Mouse (Mus musculus): Measurements from ENCODE around the gene Rad23a. TPM values are rescaled to one million over a fixed set of nuclear protein-coding genes. Genes with fewer than 3 reads are reported as not detected.

Gene Rad23a
- total RNA-seq (2014; fragmentation: Nextera tagmentation) (41.8 TPM in 2 replicates), total RNA-seq (2017) (20.1 and 21.4 TPM in 2 replicates)

- peak; percentile 80 for ATAC-seq (replicated peaks; ENCODE audit: poor library complexity, severe bottlenecking)
Measured at GRCm38 (mm10) chr8:84840248-84840999, at the start of gene Rad23a. Gene Rad23a, minus strand, starts transcription at chr8:84840665.

DNA sequence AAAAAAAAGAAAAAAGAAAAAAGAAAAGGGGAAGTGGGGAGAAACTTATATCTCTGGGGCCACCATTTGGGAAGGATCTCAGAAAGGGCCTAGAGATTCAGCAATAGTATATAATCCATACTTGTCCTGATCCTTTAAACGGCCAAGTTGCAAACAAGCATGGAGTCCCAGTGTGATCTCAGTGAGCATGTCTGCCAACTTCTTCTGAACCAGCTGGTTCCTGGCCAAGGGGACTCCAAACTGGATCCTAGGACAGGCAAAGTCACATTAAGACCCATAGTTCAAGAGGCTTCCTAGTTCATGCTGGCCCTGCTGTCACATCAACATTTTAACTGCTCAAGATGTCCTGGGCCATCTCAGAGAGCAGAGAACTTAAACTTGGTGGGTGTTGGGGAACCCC is 48.7 kb upstream of the Rad23a start:
- no peak for ATAC-seq (replicated peaks; ENCODE audit: poor library complexity, severe bottlenecking)

- no peak for ATAC-seq (replicated peaks; ENCODE audit: poor library complexity, severe bottlenecking)
Measured at GRCm38 (mm10) chr8:84888280-84888679, 47.8 kb upstream of the Rad23a start.

DNA sequence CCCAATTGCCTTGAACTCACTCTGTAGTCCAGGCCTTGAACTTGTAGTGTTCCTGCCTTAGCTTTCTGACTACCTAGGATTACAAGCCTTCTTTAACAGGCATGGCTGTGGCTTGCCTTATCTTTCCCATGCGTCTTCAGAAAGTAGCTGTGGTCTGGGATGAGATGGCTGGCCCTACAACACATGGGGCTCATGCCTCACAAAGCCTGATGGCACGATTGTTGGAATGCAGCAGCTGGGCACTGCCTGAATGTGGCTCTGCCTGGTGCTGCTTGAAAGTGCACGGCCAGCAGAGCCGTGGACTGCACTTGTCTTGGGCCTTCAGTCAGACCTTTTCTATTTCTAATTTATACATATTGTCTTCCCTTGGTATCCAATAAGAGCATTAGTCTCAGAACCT is 44.3 kb upstream of the Rad23a start:
- no peak for ATAC-seq (replicated peaks; ENCODE audit: poor library complexity, severe bottlenecking)

- ATAC-seq (replicated peaks; ENCODE audit: poor library complexity, severe bottlenecking) = no peak
Measured at GRCm38 (mm10) chr8:84878915-84879314, 38.5 kb upstream of the Rad23a start.

DNA sequence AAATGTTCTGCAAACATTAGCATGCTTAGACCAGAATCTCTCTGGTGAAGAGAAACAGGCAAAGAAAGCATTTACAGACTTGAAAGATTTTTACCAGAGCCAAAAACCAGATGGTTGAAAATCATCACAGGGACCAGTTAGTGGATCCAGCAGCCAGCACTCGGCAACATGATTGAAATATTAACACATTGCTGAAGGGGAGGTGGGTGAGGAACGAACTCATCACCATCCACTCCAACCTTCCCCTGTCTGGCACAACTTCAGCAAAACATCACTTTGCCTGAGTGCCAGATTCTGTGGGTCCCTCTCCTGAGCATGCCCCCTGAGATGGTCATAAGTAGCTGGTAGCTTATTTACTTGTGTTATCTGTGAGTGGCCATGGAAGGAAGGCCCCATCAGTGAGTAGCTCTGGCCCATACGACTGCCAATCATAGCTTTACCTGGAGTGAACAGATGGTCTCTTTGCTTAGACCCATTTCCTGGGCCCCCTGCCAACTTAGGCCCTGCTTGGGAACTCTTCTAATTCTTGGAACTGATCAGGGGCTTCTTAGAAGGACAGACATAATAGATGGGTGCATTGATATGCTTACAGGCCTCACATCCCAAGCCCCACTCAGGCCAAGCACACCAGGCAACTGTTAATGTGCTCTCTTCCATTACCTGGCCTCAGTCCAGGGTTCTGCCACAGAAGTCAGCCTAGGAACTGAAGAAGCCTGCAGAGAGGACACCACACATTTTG is 37.0 kb upstream of the Rad23a start:
- no peak for ATAC-seq (replicated peaks; ENCODE audit: poor library complexity, severe bottlenecking)

DNA sequence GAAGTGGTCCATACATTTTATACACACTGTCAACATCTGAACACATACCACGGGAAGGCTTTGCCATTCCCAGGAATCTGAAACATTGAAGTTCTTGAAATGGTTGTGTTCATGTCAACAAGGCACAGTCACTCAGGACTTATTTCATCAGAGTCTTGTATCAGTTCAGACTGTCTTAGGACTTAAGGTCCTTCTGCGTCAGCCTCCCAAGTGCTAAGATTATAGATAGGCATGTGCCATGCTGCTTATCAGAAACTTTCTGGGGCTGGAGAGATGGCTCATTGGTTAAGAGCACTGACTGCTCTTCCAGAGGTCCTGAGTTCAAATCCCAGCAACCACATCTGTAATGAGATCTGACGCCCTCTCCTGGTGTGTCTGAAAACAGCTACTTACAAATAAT is 33.9 kb upstream of the Rad23a start:
- no peak for ATAC-seq (replicated peaks; ENCODE audit: poor library complexity, severe bottlenecking)

DNA sequence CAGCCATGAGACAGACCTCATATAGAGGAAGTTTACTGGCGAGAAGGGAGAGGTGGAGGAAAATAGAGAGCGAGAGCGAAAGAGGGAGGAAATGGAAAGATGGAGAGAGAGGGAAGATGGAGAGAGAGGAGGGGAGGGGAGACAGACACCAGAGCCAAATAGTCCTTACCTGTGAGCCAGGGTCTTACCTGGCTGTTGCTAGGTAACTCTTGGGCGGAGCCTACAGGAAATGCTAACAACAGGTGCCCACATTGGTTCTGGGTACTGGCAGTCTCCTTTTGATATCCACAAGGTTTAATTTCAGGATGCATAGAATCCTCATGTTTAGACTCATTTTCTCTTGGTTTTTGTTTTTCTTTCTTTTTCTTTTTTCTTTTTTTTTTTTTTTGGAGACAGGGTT is 32.6 kb upstream of the Rad23a start:
- no peak for ATAC-seq (replicated peaks; ENCODE audit: poor library complexity, severe bottlenecking)

DNA sequence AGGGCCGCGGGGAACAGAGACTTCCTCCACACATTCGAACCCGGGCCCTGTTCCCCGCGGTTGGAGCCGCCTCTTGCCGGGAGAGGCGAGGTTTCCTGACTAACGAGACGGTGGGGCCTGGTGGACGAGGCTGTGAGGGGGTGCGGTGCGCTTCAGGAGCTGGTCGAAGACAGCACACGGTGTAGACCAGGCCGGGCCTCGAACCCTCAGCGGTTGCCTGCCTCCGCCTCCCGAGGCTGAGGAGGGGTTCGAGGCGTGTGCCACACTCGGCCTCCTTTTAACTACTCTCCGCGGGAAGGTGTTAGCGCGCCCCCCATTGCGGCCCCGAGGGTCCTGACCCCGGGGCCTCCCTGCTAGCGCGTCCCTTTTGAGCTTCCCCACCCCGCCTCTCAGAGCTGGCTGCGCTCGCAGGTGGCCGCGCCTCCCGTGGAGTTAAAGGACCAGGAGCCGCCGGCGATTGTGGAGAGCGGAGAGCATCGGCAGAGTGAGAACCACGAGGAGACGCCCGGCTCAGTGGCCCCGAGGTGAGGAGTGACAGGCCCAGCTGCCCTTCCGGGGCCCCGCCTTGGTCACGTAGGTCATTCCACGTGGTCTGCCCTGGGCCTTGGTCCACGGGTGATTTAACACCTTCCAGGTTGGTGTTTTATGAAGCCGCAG is 32.0 kb upstream of the Rad23a start:
- peak; percentile 34 for ATAC-seq (replicated peaks; ENCODE audit: poor library complexity, severe bottlenecking)

DNA sequence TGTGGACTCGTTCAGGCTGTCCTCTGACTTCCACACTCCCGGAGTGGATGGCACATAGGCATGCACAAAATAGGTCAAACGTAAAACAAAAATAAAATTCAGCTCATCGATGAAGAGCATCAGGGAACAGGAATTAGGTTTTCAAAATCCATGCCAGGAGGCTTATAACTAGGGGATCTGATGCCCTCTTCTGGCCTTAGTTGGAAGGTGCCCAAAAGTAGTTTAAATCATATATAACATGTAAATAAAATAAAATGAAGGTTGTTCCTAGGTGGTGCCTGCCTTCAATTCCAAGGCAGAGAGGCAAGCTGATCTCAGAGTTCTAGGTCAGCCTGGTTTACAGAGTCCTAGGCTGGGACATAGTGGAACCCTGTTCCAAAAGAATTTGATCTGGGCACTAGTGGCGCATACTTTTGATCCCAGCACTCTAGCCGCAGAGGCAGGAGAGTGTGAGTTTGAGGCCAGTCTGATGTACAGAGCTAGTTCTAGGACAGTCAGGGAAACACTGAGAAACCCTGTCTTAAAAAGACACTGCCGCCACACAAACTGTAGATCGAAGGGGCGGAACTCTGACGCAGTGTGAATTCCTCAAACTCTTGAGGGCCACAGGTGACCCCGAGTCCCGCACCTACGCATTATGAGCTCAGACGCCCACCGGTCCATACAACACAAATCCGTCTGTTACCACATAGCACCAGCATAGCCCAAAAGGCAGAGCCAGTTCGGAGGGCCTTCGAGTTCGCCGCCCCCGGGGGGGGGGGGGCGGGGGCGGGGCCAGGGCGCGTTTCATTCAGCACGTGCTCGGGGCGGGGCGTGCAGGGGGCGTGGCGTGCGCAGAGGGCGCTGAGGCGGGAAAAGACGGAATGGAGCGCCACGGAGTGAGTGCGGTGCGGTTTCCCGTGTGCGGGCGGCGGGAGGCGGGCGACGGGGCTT is 31.2 kb upstream of the Rad23a start, which contains the start of gene Syce2:
TSS of gene Syce2 (plus strand) at position 736 of the 933 bp plus-strand sequence.
- ATAC-seq (replicated peaks; ENCODE audit: poor library complexity, severe bottlenecking) = peak; percentile 81

GRCm38 (mm10) chr8:84856864-84857441 is 16.5 kb upstream of the Rad23a start, which contains the start of gene Farsa:
Gene Farsa, plus strand, starts transcription at chr8:84856989.
- ATAC-seq (replicated peaks; ENCODE audit: poor library complexity, severe bottlenecking) = peak; percentile 91

DNA sequence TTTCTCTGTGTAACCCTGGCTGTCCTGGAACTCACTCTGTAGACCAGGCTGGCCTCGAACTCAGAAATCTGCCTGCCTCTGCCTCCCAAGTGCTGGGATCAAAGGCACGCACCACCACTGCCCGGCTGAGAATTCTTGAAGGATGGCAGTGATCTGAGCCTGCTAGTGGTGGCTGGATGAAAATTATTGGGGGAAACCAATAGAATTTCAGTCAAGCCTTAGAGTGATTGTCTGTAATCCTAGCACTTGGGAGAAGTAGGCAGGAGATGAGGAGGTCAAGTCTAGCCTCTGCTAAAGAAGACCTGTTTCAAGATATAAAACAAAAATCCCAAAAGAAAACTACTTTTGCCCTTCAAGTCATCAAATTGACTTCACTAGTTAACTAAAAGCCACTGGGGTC is 16.0 kb upstream of the Rad23a start:
- ATAC-seq (replicated peaks; ENCODE audit: poor library complexity, severe bottlenecking) = no peak

DNA sequence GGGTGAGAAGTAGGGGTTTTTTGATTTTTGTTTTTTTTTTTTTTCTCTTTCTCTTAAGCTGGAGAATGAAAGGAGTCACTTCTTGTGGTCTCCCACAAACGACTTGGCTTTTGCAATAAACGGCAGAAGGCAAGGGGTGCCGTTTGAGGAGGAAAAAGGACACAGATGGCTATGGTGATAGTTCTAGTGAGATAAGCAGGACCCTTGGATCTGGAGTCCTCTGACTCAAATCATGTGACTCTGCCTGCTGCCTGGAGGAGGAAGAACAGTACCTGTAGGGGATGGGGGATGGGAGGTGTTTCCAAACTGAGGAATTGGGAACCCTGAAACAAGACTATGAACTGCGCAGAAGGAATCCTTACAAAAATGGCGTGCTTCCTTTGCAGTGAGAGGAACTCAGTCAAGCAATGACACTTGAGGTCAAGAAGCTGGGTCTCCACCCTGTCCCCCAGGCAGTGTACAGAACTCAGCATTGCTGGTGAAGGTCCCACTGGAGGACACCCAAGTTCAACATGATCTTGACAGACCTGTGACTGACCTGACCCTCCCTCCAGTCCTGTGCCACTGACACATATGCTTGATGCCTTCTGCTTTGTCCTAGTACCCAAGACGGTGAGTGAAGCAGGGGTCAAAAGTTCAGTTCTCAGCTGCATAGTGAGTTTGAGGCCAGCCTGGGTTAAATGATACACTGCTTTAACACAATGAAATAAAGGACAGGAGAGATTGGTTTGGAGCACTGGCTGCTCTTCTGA is 7.4 kb upstream of the Rad23a start:
- peak; percentile 34 for ATAC-seq (replicated peaks; ENCODE audit: poor library complexity, severe bottlenecking)

DNA sequence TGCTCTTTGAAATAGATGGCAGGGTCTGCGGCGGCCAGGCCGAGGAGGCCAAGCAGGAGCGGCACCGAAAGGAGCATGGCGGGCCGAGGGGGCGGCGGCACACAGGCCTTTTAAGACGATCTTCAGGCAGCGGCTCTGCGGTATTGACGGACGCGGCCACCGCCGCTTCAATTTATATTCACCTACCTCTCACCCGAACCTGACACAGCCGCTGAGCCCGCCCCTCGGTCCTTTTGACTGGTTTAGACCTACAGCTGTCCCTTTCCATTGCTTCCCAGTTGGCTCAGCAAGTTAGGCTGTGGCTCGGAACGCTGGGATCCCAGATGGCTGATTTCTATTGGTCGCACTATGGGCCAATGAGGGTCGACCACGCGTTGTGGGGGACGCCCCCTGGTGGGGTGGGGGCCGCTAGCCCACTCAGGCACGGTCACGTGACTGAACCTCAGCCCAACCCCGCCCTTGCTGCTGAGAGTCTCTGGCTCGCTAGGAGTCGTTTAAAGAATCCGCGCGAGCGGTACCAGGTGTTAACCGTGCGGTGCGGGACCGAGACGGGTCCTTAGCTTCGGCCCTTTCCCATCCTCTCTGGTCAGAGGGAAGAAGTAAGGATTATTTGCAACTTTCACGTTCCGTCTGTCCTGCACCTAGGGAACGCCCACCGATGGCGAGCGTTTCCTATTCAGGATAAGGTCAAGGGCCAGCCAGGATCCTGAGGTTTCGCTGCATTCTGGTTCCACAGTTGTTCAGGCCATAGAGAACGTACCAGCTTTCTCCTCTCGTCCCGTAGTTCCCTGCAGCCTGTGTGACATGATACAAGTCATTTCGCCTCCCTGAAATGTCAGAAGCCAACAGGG is 6.5 kb upstream of the Rad23a start, which contains the start of gene Calr:
TSS of gene Calr (minus strand) at position 213 of the 851 bp plus-strand sequence.
- ATAC-seq (replicated peaks; ENCODE audit: poor library complexity, severe bottlenecking) = peak; percentile 72

DNA sequence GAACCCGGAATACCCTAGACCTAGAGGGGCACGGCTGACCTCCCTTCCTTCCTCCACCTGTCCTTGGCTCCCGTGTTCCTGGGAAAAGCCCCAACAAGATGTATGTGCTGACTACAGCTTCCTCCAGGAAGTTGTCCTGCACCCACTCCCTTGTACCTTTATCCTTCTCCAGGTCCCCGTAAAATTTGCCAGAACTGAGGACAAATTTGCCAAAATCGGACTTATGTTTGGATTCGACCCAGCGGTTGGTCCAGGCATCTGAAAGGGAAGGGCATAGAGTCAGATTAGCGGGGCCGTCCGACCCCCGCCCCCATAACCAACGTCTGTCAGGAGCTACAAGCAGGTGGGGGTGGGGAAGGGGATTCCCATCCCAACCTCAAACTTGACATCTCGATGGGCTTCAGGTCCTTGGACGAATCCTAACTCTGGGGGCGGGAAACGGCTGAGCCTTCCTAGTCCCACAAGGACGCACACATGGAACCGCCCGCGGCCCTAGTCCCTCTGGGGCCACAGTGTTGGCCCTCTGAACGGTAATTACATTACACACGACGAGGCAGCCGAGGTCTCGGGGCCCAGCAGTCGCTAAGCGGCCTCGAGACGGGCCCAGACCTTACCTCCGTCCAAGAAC is 5.7 kb upstream of the Rad23a start:
- ATAC-seq (replicated peaks; ENCODE audit: poor library complexity, severe bottlenecking) = no peak; the same call in 1 of the 2 replicates

DNA sequence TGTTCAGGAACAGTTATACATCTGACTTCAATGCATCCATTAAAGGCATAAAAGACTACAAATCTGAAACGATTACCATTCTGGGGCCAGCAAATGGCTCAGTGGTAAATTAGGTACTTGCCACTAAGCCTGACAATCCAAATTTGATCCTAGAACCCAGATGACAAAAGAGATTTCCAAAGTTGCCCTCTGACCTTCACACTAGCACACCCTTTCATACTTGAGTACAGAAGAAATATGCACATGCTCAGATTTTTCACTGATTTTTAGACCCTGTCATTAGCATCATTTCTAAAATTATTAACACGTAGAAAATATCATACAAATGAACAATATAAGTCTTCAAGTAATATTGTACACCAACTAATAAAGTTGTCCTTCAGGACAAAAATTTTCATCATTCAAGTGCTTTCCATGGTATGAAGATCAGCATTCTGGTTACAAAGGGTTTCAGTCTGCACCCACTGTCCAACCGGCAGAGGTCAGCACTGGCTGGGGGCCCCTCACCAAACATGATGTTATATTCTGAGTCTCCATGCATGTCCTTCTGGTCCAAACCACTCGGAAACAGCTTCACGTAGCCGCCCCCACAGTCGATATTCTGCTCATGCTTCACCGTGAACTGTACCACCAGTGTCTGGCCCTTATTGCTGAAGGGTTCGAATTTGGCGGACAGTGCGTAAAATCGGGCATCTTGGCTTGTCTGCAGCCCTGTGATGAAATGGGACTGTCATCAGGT is 5.1 kb upstream of the Rad23a start:
- ATAC-seq (replicated peaks; ENCODE audit: poor library complexity, severe bottlenecking) = no peak

Measured in granulocyte monocyte progenitor cell, adult 5-6 weeks (primary cell).